17 mouse cellular contexts compared by ENCODE assay signal in genomic region chr16:20757385-20757784, GRCm38 (mm10). TPM values are rescaled to one million over a fixed set of nuclear protein-coding genes. Genes with fewer than 3 reads are reported as not detected.
"Had no signal": no experiment of that assay in that cellular context is flagged by ENCODE, and none has a peak within 500 bp of the region (broad histone marks: within the 10 kb centered on the region; RNA-seq: fewer than 3 reads in every experiment).

No protein-coding gene starts in this region.

- H3K36me3 ChIP-seq: midbrain, embryonic 10.5 days; midbrain, embryonic 13.5 days; midbrain, embryonic 15.5 days; neural tube, embryonic 12.5 days; stomach, embryonic 15.5 days had no signal

- H3K4me2 ChIP-seq: lung, embryonic 14.5 days; midbrain, embryonic 13.5 days; midbrain, embryonic 15.5 days; neural tube, embryonic 12.5 days; stomach, embryonic 15.5 days had no signal

- H3K27me3 ChIP-seq: midbrain, embryonic 13.5 days; midbrain, embryonic 15.5 days; neural tube, embryonic 12.5 days; stomach, embryonic 15.5 days had no signal

- H3K9me3 ChIP-seq: midbrain, embryonic 10.5 days; midbrain, embryonic 13.5 days; midbrain, embryonic 15.5 days; neural tube, embryonic 12.5 days; stomach, embryonic 15.5 days had no signal

- H3K4me3 ChIP-seq: midbrain, embryonic 10.5 days; midbrain, embryonic 13.5 days; midbrain, embryonic 15.5 days; neural tube, embryonic 12.5 days; stomach, embryonic 15.5 days had no signal

- H3K9ac ChIP-seq: lung, embryonic 14.5 days; midbrain, embryonic 13.5 days; midbrain, embryonic 15.5 days; neural tube, embryonic 12.5 days; stomach, embryonic 15.5 days had no signal

- ATAC-seq: midbrain, embryonic 13.5 days; midbrain, embryonic 15.5 days had no signal

- H3K4me1 ChIP-seq: midbrain, embryonic 10.5 days; midbrain, embryonic 13.5 days; midbrain, embryonic 15.5 days; neural tube, embryonic 12.5 days; stomach, embryonic 15.5 days had no signal

- H3K27ac ChIP-seq: midbrain, embryonic 10.5 days; midbrain, embryonic 13.5 days; midbrain, embryonic 15.5 days; neural tube, embryonic 12.5 days; stomach, embryonic 15.5 days; stomach, postnatal 0 days had no signal

- DNase-seq: lung, adult 18-20 months; lung, embryonic 14.5 days; lung, postnatal 10 days; lung, postnatal 4 days; right cerebral cortex, postnatal 14 days; thymus, adult 2 months; thymus, postnatal 25 days; thymus, postnatal 4 days had no signal

RNA-seq across cellular contexts. Expression of gene Thpo, which starts 23.1 kb away (rescaled TPM):
- total RNA-seq: megakaryocyte-erythroid progenitor cell, adult 5-6 weeks; monocyte, adult 5-6 weeks; neutrophil, adult 5-6 weeks had no signal

RNA-seq across cellular contexts. Expression of gene Chrd, which starts 24.5 kb away (rescaled TPM):
- total RNA-seq: megakaryocyte-erythroid progenitor cell, adult 5-6 weeks; monocyte, adult 5-6 weeks; neutrophil, adult 5-6 weeks had no signal

RNA-seq across cellular contexts. Expression of gene Clcn2, which starts 39.8 kb away (rescaled TPM):
- total RNA-seq: monocyte, adult 5-6 weeks had no signal
